Mouse (Mus musculus) erythroblast, embryonic 14.5 days (primary cell): Measurements from ENCODE around the gene B4galnt3.

Source experiments
- GATA1 ChIP-seq: IDR thresholded peaks from 2 replicates; pipeline ENCODE4 v1.6.1; 2012; ENCODE audit warnings: low read length, inconsistent platforms, mixed read lengths
- TAL1 ChIP-seq: IDR thresholded peaks from 3 replicates; pipeline ENCODE4 v1.6.1; 2012; ENCODE audit warnings: low read length, inconsistent platforms, mixed read lengths

DNA sequence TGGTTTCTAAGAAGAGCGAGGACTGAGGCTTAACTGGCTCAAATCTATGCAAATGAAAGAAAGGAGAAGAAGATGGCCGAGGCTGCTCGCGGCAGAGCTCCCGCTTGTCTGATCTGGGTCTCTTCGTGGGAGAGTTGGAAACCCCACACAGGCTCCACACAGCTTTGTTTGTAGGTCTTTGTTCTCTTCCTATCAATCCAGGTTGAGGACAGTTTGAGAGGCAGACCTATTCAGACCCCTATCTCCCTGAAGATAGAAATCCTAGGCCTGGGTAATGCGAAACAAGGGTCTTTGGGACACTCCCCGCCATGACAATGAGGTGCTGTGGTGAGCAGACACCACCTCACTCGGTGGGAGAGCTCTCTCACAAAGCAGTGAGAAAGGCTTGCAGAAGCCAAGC is 34.9 kb downstream of the B4galnt3 start:
- TF ChIP-seq GATA1 = no peak
- no peak for TF ChIP-seq TAL1
